Mouse (Mus musculus) heart, embryonic 16.5 days (tissue): ENCODE results near the gene Nsd2. TPM values are rescaled to one million over a fixed set of nuclear protein-coding genes. Genes with fewer than 3 reads are reported as not detected.
"Not testable (repeated sequence)": the region's sequence is repeated elsewhere in the genome, so short reads cannot be mapped to it uniquely, and the experiment has no call there.

ENCODE experiments used
- ATAC-seq: fragments of 200-750 bp; cut with Nextera tagmentation; replicated peaks from 2 replicates; pipeline ENCODE4 v1.8.0; 2017; ENCODE audit warnings: moderate number of reproducible peaks; ENCODE audit not compliant: insufficient read depth, low FRiP score; ENCODE audit errors: extremely low read depth
- H3K27ac ChIP-seq: fragments of 300-500 bp; sonication (generic); 2 replicates; pipeline ENCODE4 v1.5.1; 2014; ENCODE audit warnings: mild to moderate bottlenecking, low read length, control low read depth, moderate library complexity
- H3K27me3 ChIP-seq: fragments of 300-500 bp; sonication (generic); 2 replicates; pipeline ENCODE4 v1.6.1; 2014; ENCODE audit warnings: low read length, mixed read lengths; ENCODE audit not compliant: control insufficient read depth, insufficient read depth
- H3K36me3 ChIP-seq: fragments of 300-500 bp; sonication (generic); 2 replicates; pipeline ENCODE4 v1.6.1; 2014; ENCODE audit not compliant: control insufficient read depth, insufficient read depth
- H3K4me1 ChIP-seq: fragments of 300-500 bp; sonication (generic); 2 replicates; pipeline ENCODE4 v1.6.1; 2014; ENCODE audit warnings: low read length, mixed read lengths; ENCODE audit not compliant: control insufficient read depth, insufficient read depth
- H3K4me2 ChIP-seq: fragments of 300-500 bp; sonication (generic); 2 replicates; pipeline ENCODE4 v1.6.1; 2014; ENCODE audit warnings: low read depth, mild to moderate bottlenecking, control low read depth, low read length
- H3K4me3 ChIP-seq: fragments of 300-500 bp; sonication (generic); 2 replicates; pipeline ENCODE4 v1.5.1; 2014; ENCODE audit warnings: mild to moderate bottlenecking, control low read depth, low read length
- H3K9ac ChIP-seq: fragments of 300-500 bp; sonication (generic); 2 replicates; pipeline ENCODE4 v1.6.1; 2014; ENCODE audit warnings: low read length, control low read depth
- H3K9me3 ChIP-seq: fragments of 300-500 bp; sonication (generic); replicated peaks from 2 replicates; pipeline ENCODE4 v1.6.1; 2016; ENCODE audit warnings: low read length; ENCODE audit not compliant: control insufficient read depth
- WGBS: fragments of 180-500 bp; shearing (Covaris S2); extraction: QIAGEN DNeasy Blood & Tissue Kit; methylation state at CpG from one replicate; pipeline ENCODE4 v1.1.7; 2014; 5-methylcytosine and 5-hydroxymethylcytosine counted together
- microRNA-seq: library from miRNA; unstranded; fragments of <30 nt; microRNA quantifications from one replicate; pipeline ENCODE4, GENCODE M21; 2017
- polyA plus RNA-seq: library from polyadenylated mRNA; unstranded; fragments of >200 nt; fragmentation: Nextera tagmentation; extraction: Ambion mirVana; gene quantifications from 2 replicates; pipeline ENCODE4 v1.2.1, GENCODE M21; 2015

Gene Nsd2
- polyA plus RNA-seq, 1 experiment from 2014 or later, result 24.3 TPM

DNA sequence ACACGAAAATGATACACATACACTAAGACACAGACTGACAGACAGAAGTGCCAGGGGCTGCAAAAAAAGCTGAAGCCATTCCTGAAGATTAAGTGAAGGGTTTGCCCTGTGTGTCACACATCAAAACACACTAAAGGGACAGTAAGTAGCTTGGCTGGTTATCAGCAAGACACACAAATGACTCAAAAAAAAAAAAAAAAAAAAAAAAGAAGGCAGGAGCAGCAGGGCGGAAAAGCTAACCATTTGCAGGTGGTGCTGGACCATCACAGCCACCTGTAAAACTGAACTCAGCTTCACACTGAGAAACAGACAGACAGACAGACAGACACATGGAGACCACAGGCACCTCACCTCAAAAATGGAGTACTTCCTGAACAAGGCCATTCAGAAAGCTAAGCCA, 113.6 kb downstream of the Nsd2 start:
- Histone ChIP-seq H3K27ac (no peak overlapping the region), H3K4me3 (no peak overlapping the region), H3K27me3 (no peaks in the 10 kb centered on the region), H3K36me3 (peaks cover 21% of the 10 kb centered on the region), H3K4me1 (peaks cover 19% of the 10 kb centered on the region), H3K9ac (no peak overlapping the region), H3K4me2 (peak overlapping the region; percentile 24; the same call in 1 of the 2 replicates), H3K9me3 (peaks cover 3% of the 10 kb centered on the region; the same call in 1 of the 2 replicates)
- WGBS, result 79% methylated on average over 2 of the region's 2 CpGs
- ATAC-seq, result no peak

DNA sequence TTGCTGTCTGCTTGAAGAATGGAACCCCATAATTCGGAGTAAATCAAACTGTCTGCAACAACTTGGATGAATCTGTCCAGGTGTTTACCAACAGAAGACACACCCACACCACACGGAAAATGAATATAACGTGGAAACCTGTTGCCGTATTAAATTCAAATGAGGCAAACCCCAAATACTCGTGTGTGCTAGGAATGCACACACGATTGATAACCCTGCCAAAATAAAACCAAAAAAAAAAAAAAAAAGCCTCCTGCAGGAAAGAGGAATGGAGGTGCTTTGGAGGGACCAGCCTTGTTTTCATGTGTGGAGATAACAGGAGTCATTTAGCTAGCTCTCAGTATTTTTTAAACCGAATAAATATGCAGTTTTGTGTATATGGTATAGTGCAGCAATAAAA, 114.4 kb downstream of the Nsd2 start:
- H3K36me3 ChIP-seq, result peaks cover 17% of the 10 kb centered on the region
- WGBS, result 65% methylated on average over 7 of the region's 7 CpGs
- no peaks in the 10 kb centered on the region for H3K27me3 ChIP-seq
- H3K9ac ChIP-seq, result no peak overlapping the region; the same call in 1 of the 2 replicates
- H3K27ac ChIP-seq, result no peak overlapping the region
- ATAC-seq, result no peak
- peak overlapping the region; percentile 98 for H3K4me3 ChIP-seq
- H3K4me2 ChIP-seq, result peak overlapping the region; percentile 57
- peaks cover 19% of the 10 kb centered on the region for H3K4me1 ChIP-seq
- H3K9me3 ChIP-seq, result no peaks in the 10 kb centered on the region

- WGBS, result under 1% methylated on average over 39 of the region's 39 CpGs
Observed at GRCm38 (mm10) chr5:33935700-33936111, 115.2 kb downstream of the Nsd2 start.

GRCm38 (mm10) chr5:33936120-33936707, 115.7 kb downstream of the Nsd2 start, which contains the start of gene Nelfa:
Gene Nelfa, minus strand, starts transcription at chr5:33936413.
- peaks cover 16% of the 10 kb centered on the region for H3K36me3 ChIP-seq
- WGBS, result under 1% methylated on average over 61 of the region's 61 CpGs
- peak within 1 kb of the TSS; percentile 95 for H3K9ac ChIP-seq
- peaks cover 19% of the 10 kb centered on the region for H3K4me1 ChIP-seq
- peak; percentile 97 for ATAC-seq
- H3K27ac ChIP-seq, result peak within 1 kb of the TSS; percentile 94
- 0 out of 2 replicates have a peak, but pooled peaks cover 2% of the 10 kb centered on the region for H3K9me3 ChIP-seq
- H3K27me3 ChIP-seq, result no peaks in the 10 kb centered on the region
- peak within 1 kb of the TSS; percentile 98 for H3K4me3 ChIP-seq
- H3K4me2 ChIP-seq, result peak within 1 kb of the TSS; percentile 91

More at GRCm38 (mm10) chr5:33935700-33936111, 115.2 kb downstream of the Nsd2 start:
- Histone ChIP-seq H3K36me3 (peaks cover 16% of the 10 kb centered on the region), H3K9ac (peak overlapping the region; percentile 95), H3K27ac (peak overlapping the region; percentile 94), H3K4me3 (peak overlapping the region; percentile 98), H3K4me2 (peak overlapping the region; percentile 57), H3K27me3 (no peaks in the 10 kb centered on the region), H3K9me3 (no peaks in the 10 kb centered on the region), H3K4me1 (peaks cover 19% of the 10 kb centered on the region)
- peak; percentile 52 for ATAC-seq

GRCm38 (mm10) chr5:33937230-33937629, 116.7 kb downstream of the Nsd2 start:
- peak overlapping the region; percentile 79 for H3K9ac ChIP-seq
- H3K4me3 ChIP-seq, result no peak overlapping the region; the same call in 1 of the 2 replicates
- peak overlapping the region; percentile 91 for H3K4me2 ChIP-seq
- H3K4me1 ChIP-seq, result peaks cover 19% of the 10 kb centered on the region
- H3K9me3 ChIP-seq, result peaks cover 5% of the 10 kb centered on the region; the same call in 1 of the 2 replicates
- no peak overlapping the region for H3K27ac ChIP-seq
- WGBS, result 95% methylated on average over 2 of the region's 2 CpGs
- H3K36me3 ChIP-seq, result peaks cover 14% of the 10 kb centered on the region
- no peaks in the 10 kb centered on the region for H3K27me3 ChIP-seq
- no peak for ATAC-seq

DNA sequence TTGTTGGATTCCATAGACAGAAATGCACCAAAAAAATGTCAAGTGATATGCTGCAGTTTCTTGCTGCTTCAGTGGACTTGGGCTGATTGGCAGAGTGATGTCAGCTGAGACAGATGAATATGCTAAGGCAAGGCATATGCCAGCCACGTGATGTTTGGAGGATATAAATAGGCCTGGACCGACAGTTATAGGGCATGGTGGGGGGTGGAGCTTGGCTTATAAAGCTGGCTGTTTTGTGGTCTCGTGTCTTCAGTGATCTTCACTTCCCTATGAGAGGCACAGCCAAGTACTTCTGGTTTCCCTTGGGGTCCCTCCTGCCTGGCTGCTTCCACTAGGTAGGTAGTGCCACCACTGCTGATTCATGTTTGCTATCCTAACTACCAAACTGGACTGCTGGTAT, 117.9 kb downstream of the Nsd2 start:
- Histone ChIP-seq H3K9me3 (peaks cover 6% of the 10 kb centered on the region; the same call in 1 of the 2 replicates), H3K4me2 (no peak overlapping the region), H3K36me3 (peaks cover 11% of the 10 kb centered on the region; the same call in 1 of the 2 replicates), H3K9ac (no peak overlapping the region), H3K27ac (no peak overlapping the region), H3K27me3 (no peaks in the 10 kb centered on the region), H3K4me3 (no peak overlapping the region), H3K4me1 (peaks cover 19% of the 10 kb centered on the region)
- WGBS, result 68% methylated on average over 3 of the region's 3 CpGs
- no peak for ATAC-seq

- H3K36me3 ChIP-seq, H3K4me1 ChIP-seq, H3K27ac ChIP-seq, ATAC-seq, H3K9ac ChIP-seq, H3K27me3 ChIP-seq, H3K4me2 ChIP-seq, H3K4me3 ChIP-seq: not testable (repeated sequence)
- peaks cover 11% of the 10 kb centered on the region; the same call in 1 of the 2 replicates for H3K9me3 ChIP-seq
- WGBS, result 87% methylated on average over 16 of the region's 16 CpGs
Observed at GRCm38 (mm10) chr5:33947035-33947434, 126.5 kb downstream of the Nsd2 start.

Small RNA genes within 50 kb of the gene (microRNA-seq; reads per million reads assigned to microRNA genes)
- 0.79 reads per million for gene Mir7024

Other genes starting within 250 kb of the Nsd2 start
- gene Fam53a, start 191.1 kb upstream of the Nsd2 start, polyA plus RNA-seq, result 52.2 and 56.2 TPM in 2 replicates
- gene Gm9903, start 190.8 kb upstream of the Nsd2 start, polyA plus RNA-seq, result 0.65 and 1.00 TPM in 2 replicates
- gene Slbp, start 168.2 kb upstream of the Nsd2 start, polyA plus RNA-seq, result 119 and 138 TPM in 2 replicates
- gene Tacc3, start 162.6 kb upstream of the Nsd2 start, polyA plus RNA-seq, result 114 and 122 TPM in 2 replicates
- 37.1 and 37.4 TPM in 2 replicates for gene Tmem129, start 162.3 kb upstream of the Nsd2 start, polyA plus RNA-seq
- gene Fgfr3, start 99.1 kb upstream of the Nsd2 start, polyA plus RNA-seq, result 3.9 and 8.8 TPM in 2 replicates
- gene Letm1, start 37.9 kb upstream of the Nsd2 start, polyA plus RNA-seq, result 45.8 and 52.4 TPM in 2 replicates
- gene Nelfa, start 115.7 kb downstream of the Nsd2 start, polyA plus RNA-seq, result 31.0 and 32.9 TPM in 2 replicates
- 41.3 and 44.5 TPM in 2 replicates for gene Gm1673, start 162.7 kb downstream of the Nsd2 start, polyA plus RNA-seq
- 0.38 and 0.46 TPM in 2 replicates for gene Nat8l, start 175.3 kb downstream of the Nsd2 start, polyA plus RNA-seq